Comparison of ENCODE assay signal across 8 mouse cellular contexts in the genomic region with DNA sequence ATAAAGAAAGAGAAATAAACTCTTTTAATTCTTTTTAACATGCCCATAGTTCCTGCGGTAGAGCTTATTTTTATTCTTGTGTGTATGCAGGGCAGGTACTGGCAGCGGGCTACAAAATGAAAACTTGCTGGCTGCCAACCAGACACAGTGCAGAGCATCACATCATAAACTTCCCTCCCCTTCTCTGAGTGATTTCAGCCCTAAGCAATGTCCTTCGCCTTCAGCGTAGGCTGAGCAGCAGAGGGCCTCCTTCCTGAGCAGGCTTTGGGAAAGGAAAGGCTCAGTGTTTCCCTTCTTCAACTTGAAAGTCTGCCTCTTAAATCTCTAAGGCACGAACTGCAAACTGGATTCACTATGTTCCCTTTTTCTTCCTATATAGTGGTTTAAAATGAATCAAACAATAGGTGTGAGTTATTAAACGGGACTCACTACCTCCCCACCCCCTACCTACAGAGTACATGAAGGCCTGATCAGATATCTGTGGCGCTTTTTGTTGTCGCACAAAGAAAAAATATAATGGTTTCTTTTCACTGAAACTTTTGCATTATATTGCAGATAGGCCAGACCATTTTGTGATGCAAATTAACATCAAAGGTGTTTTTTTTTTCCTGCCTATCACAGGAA. TPM values are rescaled to one million over a fixed set of nuclear protein-coding genes. Genes with fewer than 3 reads are reported as not detected.
A peak's percentile ranks its signal among the peaks of the same experiment; 100 is the strongest.
DNase-seq lines count a peak whose midpoint lies in the region; ATAC-seq and TF ChIP-seq lines count a peak whose summit lies in the region.

No protein-coding gene starts in this region.

- H3K36me3 ChIP-seq in liver, postnatal 0 days (replicated peaks; ENCODE audit: insufficient read depth, low read length): no peaks in the 10 kb centered on the region

- TF ChIP-seq CTCF in liver, postnatal 0 days (IDR thresholded peaks at IDR 0.05; ENCODE audit: low read depth): peak; percentile 37; the same call in 1 of the 2 replicates

- H3K9ac ChIP-seq in liver, postnatal 0 days (replicated peaks): no peak overlapping the region

- H3K27me3 ChIP-seq in liver, postnatal 0 days (ENCODE audit: insufficient read depth, low read length): no peaks in the 10 kb centered on the region

- ATAC-seq in cerebellum, adult (ENCODE audit: insufficient number of reproducible peaks, low FRiP score, low TSS enrichment): peak; percentile 81
- ATAC-seq in liver, postnatal 0 days: no peak

- no peak overlapping the region for H3K27ac ChIP-seq in liver, postnatal 0 days (ENCODE audit: low read depth)

- TF ChIP-seq EP300 in liver, postnatal 0 days (IDR thresholded peaks at IDR 0.05; ENCODE audit: low read depth): no peak

- DNase-seq in cerebellum, adult 11 months: no peak
- DNase-seq in spleen, adult 18-20 months: peak; percentile 7 to 32
- no peak for DNase-seq in spleen, adult 12 weeks (ENCODE audit: low spot score)
- DNase-seq in heart, postnatal 14 days: peak; percentile 61 to 70
- DNase-seq in liver, postnatal 0 days: no peak
- DNase-seq in testis, postnatal 10 days (ENCODE audit: low spot score): peak; percentile 50
- no peak for DNase-seq in urinary bladder, adult 2 months (ENCODE audit: low spot score)

- peaks cover 7% of the 10 kb centered on the region for H3K4me1 ChIP-seq in liver, postnatal 0 days (ENCODE audit: insufficient read depth)

- WGBS in liver, postnatal 0 days (ENCODE audit: insufficient replicate concordance): 30% methylated on average over 8 of the region's 8 CpGs

- peak overlapping the region; percentile 36 for H3K4me2 ChIP-seq in liver, postnatal 0 days (ENCODE audit: low read depth, low read length)

- no peaks in the 10 kb centered on the region for H3K9me3 ChIP-seq in liver, postnatal 0 days (ENCODE audit: low read length)

- intact Hi-C loops in heart, postnatal 14 days (cut with DNase I): no loop called here

- 0 out of 2 replicates have a peak overlapping the region, but pooled peaks have one; percentile 5 for H3K4me3 ChIP-seq in liver, postnatal 0 days (ENCODE audit: low read depth, low read length)

RNA-seq across cellular contexts. Expression of a gene that starts 28.2 kb away (rescaled TPM):
- total RNA-seq in heart, postnatal 14 days (2021): 10 to 100 TPM; 67.9 to 74.7 TPM
- polyA plus RNA-seq in liver, postnatal 0 days (2015; fragmentation: Nextera tagmentation; extraction: Ambion mirVana): 13.5 and 14.0 TPM in 2 replicates
- 12.2 and 17.0 TPM in 2 replicates for polyA plus RNA-seq in urinary bladder, adult 2 months (2012; rRNA removed)

Comparison
In these comparisons a context has a peak if more than half of its experiments do, and no peak if none do; other contexts are left out.
1. DNase-seq: peak in spleen, adult 18-20 months (2 of 2), heart, postnatal 14 days (2 of 2) and testis, postnatal 10 days (single experiment); none in cerebellum, adult 11 months (single experiment), spleen, adult 12 weeks (single experiment), liver, postnatal 0 days (single experiment) and urinary bladder, adult 2 months (single experiment).